Mouse (Mus musculus) urinary bladder, postnatal 25 days (tissue): Measurements from ENCODE around the gene Hmces.
A peak's percentile ranks its signal among the peaks of the same experiment; 100 is the strongest.

Source experiments
- DNase-seq: peaks from one replicate; pipeline ENCODE4 v3.0.0; 2022; ENCODE audit warnings: low spot score

The Hmces gene

DNA sequence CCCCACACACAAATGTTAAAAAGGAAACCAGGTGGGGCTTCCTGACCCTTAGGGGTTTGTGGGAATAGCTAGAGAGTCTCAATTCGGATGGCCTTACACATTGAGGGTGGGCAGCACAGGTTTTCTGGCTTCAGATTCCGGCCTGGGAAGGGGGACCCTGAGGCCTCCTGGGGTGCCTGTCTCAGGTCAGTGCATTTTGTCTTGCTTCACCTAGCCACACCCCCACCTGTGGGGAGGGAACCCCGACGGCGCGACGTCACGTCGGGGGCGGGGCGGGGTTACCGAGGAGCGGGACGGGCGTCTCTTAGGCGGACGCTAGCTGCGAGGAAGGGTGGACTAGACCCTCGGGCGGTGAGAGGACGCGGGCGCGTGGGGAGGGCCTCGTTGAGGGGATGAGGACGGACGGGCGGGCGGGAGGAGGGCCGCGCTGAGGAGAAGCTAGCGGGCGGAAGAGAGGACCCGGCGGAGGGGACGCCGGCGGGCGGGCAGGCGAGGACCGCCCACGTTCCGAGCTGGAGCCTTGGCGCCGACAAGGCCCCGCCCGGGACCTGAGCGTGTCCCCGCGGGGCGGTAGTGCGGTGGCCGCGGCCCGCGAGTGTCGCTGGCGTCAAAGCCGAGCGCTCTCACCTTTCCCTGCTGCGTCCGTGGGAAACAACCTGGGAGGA lies at the start of gene Hmces:
Gene Hmces (plus strand): TSS at position 275 of the 665 bp plus-strand sequence.
- DNase-seq: peak; percentile 64

DNA sequence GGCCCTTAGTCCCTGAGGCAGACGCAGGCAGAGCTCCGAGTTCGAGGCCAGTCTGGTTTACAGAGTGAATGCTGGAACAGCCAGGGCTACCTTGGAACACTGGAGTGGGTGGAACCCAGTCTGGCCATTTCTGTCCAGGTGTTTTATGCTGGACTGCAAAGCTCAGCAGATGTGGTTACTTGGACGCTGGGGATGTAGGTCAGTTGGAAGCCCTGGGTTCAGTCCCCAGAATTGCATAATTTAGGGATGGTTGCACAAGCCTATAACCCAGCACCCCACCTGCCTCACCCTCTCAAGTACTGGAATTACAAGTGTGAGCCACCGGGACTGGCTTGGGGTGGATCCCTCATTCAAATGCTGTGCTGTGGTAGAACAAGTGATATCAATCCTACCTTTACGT lies 47.5 kb upstream of the Hmces start:
- no peak for DNase-seq

DNA sequence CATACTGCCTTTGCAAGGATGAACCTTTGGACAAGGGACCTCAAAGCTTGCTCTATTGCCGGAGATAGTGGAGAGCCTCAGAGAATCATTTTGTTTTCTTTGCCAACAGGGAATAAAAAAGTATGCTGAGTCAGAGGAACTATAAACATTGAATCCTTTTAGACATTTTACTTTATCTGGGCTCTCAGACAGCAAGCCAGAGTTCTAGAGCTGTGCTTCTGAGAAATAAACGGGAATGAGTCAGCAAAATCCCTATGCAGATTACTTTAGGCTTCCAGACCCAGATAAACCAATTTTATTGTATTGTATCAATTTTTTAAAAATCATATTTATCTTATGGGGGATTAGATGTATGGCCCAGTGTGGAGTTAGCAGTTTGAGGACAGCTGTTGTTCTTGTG lies 46.5 kb upstream of the Hmces start:
- DNase-seq: no peak

DNA sequence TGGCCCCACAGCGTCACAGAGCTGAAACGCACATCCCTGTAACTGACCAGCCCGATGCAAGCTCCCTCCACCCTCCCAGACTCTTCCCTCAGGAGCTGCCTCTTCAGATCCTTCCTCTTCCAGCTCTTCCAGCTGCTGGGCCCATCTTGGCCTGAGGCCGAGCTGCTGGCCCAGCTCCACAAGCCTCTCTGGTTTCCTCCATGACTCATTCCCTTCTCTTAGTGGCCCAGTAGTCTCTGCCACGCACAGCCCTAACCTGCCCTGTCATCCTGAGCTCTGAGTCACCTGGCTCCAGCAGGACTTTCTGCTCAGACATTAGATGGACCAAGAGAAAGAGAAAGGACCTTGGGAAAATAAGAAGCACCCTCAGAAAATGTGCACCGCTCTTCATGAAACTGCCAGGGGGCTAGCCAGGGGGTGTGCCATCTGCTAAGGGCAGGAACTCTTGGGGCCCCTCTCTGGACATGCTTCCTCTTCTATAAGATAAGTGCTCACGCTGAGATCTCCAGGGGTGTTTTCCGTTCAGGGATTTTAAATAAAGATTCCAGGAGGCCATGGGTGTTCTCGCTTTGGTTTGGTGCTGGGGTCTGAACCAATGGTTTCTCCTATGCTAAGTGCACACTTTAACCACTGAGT lies 44.7 kb upstream of the Hmces start:
- peak; percentile 85 for DNase-seq

DNA sequence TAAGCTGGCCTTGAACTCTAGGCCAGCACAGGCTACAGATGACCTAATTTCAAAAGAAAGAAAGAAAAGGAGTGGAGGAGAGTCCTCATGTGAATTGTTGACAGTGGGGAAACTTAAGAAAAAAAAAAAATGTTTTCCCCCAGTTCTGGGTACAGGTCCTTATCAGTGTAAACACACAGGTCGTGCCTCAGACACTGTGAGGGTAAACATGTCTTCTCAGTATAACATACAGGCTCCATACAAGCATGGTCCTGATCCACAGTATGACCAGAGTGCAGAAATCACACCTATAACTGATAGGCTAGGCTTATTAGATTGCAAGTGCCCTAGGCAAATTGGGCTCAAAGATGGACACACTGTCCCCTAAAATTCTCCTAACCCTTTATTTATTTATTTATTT lies 43.3 kb upstream of the Hmces start:
- no peak for DNase-seq

DNA sequence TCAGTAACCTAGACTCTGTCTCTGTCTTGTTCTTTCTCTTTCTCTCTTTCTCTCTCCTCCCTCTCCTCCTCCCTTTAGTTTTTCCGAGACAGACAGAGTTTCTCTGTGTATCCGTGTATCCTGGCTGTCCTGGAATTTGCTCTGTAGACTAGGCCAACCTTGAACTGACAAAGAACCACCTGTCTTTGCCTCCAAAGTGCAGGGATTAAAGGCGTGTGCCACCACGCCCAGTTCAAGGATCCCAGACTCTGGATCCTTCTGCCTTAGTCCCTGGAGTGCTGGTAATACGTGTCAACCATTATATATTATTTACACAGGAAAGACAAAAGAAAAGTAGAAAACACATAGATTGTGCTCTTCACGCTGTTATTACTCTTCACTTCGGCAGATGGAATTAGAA lies 42.5 kb upstream of the Hmces start:
- DNase-seq: no peak

DNA sequence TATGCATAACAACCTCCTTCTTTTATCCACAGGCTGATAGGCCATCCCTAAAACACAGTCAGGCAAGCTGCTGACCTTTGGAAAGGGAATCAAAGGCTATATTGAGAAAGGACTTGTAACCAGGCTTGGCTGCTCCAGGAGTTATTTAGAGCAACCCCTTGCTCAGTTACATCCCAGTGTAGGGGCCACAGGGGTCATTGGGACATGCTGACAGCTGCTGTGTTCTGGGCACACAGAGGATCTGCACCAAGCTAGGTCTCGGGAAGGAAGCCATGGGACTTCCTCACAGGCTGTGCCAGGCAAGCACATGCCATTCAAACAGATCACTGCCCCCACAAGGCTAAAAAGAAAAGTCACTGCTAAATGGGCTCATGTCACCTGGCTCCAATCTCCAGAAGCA lies 40.6 kb upstream of the Hmces start:
- no peak for DNase-seq

DNA sequence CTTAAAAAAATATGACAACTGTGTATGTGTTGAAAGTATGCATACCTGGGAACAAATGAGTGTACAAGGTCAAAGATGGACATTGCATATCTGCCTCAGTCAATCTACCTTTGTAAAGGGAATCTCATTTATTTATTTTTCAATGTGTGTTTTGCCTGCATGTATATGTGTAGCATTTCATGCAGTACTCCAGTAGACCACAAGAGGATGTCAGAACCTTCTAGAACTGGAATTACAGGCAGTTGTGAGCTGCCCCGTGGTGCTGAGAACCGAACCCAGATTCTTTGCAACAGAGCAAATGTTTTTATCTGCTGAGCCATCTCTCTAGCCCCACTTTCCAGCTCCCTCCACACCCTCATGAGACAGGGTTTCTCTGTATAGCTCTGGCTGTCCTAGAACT lies 39.8 kb upstream of the Hmces start:
- no peak for DNase-seq

DNA sequence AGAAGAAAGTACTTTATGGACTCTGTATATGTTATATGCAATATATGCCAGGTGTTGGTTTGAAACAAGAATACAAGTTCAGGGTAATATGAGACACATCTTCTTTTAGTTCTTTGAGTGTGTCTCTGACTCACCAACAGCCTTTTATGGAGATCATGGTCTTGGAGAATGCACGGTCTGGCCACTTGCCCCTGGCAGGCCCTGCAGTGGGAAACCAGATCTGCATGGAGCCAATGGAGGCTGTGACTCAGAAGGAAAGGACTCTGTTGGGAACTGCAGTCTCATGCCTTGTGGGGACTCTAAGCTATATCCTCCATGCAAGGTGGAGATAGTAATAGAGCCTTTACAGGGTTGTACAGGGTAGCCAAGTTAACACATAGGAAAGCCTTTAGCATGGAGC lies 38.7 kb upstream of the Hmces start:
- peak; percentile 46 for DNase-seq

DNA sequence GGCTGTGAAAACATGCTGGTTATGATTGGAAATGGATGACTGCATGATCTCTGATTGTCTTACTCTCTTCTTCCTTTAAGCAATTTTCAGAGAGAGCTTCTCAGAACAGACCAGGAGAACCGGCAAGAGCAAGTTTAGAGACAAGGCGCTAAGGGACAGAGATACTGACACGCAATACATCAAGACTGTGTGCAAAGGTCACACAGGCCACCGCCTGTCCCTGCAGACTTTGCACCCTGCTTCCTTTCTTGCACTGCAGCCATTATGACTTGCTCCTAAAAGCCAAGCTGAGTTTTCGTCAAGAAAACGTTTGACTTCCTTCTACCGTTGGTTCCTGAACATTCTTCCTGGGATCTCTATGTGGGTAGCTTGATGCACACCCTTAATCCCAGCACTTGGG lies 38.2 kb upstream of the Hmces start:
- DNase-seq: no peak

DNA sequence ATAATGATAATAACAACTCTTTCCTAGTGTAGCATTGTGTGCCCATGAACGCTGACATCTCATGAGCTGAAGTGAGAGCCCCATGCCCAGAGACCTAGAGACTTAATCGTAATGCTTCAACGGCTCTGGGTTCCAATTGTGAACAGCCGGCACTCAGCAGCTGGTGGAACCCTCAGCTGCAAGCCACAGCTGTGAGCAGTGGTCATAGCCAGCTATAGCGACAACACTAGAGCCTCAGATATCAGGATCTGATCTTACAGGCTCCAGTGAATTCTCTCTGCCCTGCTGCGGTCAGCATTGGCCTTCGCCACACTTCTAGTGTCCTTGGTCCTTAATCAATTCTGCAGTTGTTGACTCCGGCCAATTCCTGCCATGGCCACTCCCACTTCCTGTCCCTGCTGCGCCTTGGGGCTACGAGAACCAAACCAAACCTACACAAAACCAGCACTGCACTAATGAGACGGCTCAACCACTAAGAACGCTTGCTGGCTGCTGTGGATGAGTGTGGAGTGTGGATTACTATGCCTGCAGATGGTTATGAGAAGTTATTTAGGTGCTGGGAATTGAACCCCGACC lies 37.6 kb upstream of the Hmces start:
- DNase-seq: no peak

DNA sequence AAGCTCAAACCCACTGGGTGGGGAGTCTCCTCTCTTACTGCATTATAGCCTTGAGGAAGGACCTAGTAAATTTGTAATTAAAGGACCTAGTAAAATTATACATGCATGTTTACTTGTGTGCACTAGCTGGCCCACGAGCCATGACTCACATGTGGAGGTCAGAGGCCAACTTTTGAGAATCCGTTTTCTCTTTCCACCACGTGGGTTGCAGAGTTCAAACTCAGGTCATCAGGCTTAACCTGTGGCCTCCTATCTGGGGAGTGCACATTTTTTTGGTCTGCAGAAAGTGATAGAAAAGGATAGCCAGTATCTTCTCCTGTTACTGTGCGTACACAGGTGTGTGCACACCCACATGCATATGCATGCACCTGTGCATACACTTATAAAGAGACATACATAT lies 34.7 kb upstream of the Hmces start:
- no peak for DNase-seq

DNA sequence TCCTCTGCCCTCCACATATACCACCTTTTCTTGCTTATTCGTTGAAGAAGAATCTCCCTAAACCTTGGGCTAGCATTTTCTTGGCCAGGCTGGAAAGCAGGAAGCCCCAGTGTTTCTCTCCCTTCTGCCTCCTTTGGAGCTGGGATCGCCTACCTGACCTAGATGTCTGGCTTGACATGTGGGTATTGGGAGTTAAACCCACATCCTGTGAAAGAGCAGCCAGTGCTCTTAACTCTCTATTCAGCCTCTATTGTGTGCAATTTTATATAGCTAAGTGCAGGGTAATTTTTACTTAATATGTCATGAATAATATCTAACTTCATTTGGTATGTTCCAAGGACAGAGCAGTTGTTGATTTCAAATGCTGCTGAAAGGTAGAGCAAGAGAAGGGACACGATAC lies 34.1 kb upstream of the Hmces start:
- no peak for DNase-seq

DNA sequence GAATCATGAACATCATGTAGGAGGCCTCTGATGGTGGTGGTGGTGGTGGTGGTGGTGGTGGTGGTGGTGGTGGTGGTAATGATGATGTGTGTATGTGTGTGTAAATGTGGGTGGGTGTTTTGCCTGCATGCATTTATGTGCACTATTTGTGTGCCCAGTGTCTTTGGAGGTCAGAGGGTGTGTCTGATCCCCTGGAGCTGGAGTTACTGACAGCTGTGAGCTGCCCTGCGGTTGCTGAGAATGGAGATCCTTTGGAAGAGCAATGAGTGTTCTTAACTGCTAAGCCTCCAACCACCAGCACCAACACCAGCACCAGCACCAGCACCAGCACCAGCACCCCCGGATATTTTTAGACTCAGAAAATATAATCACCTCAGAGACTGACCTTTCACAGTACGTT lies 31.5 kb upstream of the Hmces start:
- no peak for DNase-seq

DNA sequence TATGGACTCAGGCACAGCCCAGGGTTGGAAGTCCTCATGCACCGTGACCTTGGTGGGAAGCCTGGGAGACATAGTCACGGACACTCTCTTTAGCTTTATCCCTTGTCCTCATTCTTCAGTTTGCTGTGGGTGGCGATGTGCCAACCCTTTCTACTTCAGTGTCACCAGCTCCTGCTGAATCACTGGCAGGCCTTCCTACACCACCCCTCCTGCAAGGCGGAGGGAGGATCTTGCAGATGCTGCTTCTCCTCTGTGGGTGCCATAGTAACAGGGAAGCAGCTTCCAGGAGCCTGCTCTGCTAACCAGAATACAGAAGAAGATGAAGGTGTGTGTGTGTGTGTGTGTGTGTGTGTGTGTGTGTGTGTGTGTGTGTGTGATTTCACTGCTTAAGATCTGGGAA lies 30.9 kb upstream of the Hmces start:
- no peak for DNase-seq

DNA sequence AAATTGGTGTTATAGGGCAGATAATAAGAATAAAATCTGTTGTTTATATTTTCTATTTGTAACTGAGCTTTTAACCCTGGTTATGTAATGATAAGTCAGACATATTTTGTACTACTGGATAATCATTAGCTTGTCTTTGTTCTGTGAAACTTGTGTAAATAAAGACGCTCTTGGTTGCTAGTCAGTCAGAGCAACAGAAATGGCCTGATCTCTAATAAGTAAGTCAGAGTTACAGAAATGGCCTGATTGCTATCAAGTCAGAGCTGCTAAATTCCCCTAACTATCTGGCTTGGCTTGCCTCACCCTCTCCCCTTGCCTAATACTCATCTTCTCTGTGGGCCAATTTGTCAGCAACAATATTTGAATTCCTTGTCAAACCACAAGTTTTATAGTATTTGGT lies 27.0 kb upstream of the Hmces start:
- no peak for DNase-seq

DNA sequence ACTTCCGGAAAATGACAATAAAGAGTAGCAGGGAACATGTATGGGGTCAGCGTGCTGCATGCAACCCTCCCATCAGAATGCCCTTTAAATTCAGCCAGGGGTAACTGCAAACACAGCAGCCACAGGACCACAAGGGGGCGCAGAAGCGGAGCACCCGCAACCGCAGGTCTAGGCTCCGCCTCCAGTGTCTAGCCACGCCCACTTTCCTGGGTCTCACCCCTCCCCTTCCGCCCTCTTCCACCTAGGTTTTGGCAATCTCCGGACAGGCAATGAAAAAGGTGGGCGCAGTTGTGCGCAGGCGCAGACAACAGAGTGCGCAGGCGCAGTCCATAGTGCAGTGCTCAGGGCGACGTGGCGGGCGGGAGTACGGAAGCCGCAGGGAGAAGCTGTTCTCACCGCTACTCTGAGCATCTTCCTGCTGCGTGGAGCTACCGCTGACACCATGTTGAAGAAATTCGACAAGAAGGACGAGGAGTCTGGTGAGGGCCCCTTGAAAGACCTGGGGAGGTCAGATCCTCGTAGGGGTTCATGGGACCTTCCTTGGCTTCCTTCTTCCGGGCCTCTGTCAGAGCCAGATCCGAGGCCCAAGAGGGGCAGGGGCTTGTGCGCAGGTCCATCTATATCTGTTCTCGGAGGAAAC lies 26.0 kb upstream of the Hmces start, which contains the start of gene Copg1:
Gene Copg1 (plus strand): TSS at position 221 of the 640 bp plus-strand sequence.
- DNase-seq: peak; percentile 100

DNA sequence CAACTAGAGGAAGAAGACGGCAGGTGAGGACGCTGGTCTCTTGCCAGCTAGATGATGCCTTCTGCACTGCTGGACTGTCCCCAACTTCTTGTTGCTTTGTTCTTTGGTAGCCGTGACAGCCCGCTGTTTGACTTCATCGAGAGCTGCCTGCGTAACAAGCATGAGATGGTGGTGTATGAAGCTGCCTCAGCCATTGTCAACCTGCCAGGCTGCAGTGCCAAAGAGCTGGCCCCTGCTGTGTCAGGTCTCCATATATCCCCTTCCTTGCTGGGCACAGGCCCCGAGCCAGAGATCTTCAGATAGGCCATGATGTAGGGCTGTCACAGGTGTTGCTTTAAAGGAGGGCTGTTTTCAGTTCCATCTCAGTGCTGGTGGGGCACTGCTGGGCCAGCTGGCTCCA lies 19.8 kb upstream of the Hmces start:
- DNase-seq: no peak

DNA sequence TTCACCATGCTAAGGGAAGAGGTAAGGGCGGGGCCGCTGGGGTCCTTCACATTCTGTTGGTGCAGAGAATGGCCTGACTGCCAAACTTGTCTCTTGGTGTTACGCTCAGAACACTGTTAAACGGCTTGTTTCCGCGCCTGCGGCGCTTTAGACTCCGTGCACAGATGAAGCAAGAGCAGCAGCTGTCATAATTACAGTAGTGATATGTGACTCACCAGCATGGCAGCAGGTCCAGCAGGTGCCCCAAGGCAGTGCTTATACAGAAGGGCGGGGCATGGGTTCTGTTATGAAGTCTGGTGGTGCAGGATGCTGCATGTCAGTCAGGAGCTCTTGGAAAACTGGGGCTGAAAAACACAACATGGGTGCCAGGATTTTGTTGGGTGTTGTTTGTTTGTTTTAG lies 15.7 kb upstream of the Hmces start:
- DNase-seq: no peak

DNA sequence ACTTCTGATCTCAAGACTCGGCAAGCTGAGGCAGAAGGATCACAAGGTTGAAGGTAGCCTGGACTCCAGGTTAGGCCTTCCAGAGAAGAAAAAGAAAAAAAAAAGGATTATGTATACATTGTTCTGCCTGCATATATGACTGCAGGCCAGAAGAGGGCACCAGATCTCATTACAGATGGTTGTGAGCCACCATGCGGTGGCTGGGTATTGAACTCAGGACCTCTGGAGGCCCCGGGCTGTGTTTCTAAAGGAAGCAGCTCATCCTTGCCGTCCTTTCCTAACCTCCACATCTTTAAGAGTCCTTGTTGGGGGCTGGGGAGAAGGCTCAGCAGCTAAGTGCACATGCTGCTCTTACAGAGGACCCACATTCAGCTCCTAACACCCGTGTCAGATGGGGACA lies 7.1 kb upstream of the Hmces start:
- DNase-seq: no peak

DNA sequence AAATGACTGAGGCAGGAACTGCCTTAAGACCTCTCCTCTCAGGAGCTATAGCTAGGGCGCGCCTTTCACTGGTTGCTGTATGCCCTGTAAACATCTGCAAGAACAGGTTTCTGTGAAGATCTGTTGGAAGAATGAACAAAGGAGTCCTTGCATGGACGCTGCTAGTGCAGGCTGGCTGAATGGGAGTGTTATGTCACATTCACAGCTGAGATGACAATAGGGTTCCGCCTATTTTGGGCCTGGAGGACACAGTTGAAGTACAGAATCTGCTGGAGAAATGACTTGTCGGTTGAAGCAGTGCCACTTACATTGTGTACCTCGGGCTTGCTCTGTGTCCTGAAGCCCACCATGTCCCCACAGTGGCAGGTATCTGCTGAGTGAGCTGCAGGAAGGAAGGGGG lies 4.6 kb upstream of the Hmces start:
- no peak for DNase-seq

DNA sequence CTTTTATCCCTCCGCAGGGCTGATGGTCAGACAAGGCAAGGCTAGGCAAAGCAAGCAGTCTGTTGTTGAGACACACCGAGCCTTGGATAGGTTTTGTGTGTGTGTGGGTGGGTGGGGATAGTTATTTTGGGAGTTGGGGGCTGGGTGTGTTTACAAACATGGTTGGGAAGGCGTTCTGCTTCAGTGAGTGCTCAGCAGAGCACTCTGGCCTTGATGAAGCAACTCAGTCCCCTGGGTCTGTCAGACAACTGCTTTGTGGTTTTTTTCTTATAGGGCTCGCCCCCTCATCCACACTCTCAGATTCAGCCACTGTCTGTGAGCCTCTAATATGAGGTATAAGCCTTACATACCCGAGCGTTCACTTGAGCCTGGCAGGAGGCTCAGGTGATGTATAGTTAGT lies 2.2 kb upstream of the Hmces start:
- DNase-seq: no peak
